Mouse (Mus musculus): ENCODE results near the gene Dlgap4. TPM values are rescaled to one million over a fixed set of nuclear protein-coding genes. Genes with fewer than 3 reads are reported as not detected.

The Dlgap4 gene
- total and polyA plus RNA-seq, 3 experiments: 10.4 to 39.6 TPM; not detected in 1

DNA sequence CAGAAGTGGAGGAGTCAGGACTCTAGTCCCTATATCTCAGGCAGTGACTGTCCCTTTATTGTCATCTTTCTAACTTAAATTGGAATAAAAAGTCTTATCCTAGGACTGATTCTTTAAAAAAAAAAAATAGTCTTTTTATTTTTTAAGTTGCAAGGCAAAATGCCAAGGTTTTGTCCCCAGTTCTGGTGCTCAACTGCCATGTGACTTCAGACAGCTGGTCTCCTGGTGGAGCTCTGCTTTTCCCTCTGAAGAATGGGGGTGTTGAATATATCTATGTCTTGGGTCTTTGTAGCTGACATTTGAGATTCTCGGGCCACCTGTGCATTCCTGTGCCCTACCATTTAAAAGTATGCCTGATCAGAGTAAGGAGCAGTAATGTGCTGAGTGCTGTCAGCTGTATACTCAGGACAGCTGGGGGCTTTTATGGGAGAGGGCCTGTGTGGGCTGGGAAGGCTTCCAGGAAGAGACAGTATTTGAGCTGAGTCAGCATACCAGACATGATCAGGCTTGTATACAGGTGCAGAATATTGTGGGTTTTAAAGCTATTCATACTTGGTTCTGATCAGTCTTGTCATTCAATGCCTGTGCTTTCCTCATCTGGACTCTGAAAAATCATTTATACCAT lies 110.5 kb downstream of the Dlgap4 start:
- TF ChIP-seq SIN3A (IDR thresholded peaks at IDR 0.05; ENCODE audit: low read length): no peak
- 0 out of 2 replicates have a peak, but pooled peaks have one; percentile 7 for TF ChIP-seq USF1 (IDR thresholded peaks at IDR 0.05; ENCODE audit: low read depth, low read length)
- TF ChIP-seq MAFK (IDR thresholded peaks at IDR 0.05; ENCODE audit: borderline replicate concordance, low read depth, low read length): peak; percentile 64; the same call in 1 of the 2 replicates
- H3K9me3 ChIP-seq (replicated peaks; ENCODE audit: insufficient read depth, low read length): no peaks in the 10 kb centered on the region

DNA sequence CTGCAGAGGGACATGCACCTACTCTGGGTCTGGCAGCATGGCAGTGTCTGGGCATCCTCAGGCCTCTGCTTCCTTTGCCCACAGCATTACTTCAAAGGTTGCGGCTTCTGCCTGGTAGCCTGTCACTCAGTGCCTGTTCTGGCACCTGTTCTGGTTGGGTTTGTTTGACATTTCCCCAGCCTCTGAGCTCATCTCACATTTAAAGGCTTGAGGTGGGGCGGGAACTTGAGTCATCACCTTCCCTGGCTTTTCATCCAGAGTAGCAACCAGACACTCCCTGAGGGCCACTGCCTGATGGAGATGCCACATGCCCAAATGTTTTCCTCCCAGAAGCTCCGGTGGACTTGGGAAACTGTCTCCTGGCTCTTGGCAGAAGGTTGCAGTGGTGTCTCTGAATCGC lies 111.4 kb downstream of the Dlgap4 start:
- peaks cover 8 to 14% of the 10 kb centered on the region in 2 experiments for H3K4me1 ChIP-seq (ENCODE audit: control insufficient read depth in 1 of 2, insufficient read depth in 2 of 2, low read length in 2 of 2)

More for the DNA sequence above, 110.5 kb downstream of the Dlgap4 start:
- no peak overlapping the region for H3K9ac ChIP-seq (ENCODE audit: control insufficient read depth, low read depth, low read length, poor library complexity, severe bottlenecking)
- DNase-seq (ENCODE audit: low read depth, low spot score): no peak
- peaks cover 0 to 8% of the 10 kb centered on the region in 2 experiments; a peak in 2 of 4 replicates for H3K36me3 ChIP-seq (ENCODE audit: control insufficient read depth in 1 of 2, insufficient read depth in 2 of 2, low read length in 2 of 2)
- H3K79me2 ChIP-seq (ENCODE audit: control insufficient read depth, insufficient read depth, low read length, poor library complexity): peaks cover 9% of the 10 kb centered on the region
- H3K27ac ChIP-seq (ENCODE audit: control insufficient read depth, low read depth, low read length): no peak overlapping the region
- no peaks in the 10 kb centered on the region for H3K27me3 ChIP-seq (ENCODE audit: control insufficient read depth in 1 of 2, insufficient read depth in 2 of 2, low read length in 2 of 2)
- H3K4me3 ChIP-seq (ENCODE audit: control insufficient read depth in 1 of 2, insufficient read depth in 1 of 2, low read depth in 2 of 2, low read length in 2 of 2): no peak overlapping the region
- peaks cover 6 to 17% of the 10 kb centered on the region in 2 experiments for H3K4me1 ChIP-seq (ENCODE audit: control insufficient read depth in 1 of 2, insufficient read depth in 2 of 2, low read length in 2 of 2)

DNA sequence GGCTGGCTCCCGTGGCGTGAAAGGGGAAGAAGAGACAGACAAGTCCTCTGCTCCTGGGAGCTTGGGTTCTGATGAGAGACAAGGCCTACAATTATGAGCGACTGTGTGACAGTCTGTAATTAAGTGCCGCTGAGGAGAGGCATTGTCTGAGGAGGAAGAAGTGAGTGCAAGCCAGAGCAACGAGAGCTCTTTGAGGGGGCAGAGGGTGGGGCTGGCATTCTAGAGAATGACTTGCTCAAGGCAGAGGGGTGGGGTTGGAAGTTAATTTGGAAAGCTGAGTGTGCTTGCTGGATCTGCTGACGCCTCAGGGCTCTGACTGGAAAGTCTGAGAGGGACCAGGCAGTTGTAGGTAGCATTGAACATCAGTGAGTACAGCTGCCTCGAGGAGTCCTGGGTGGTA lies 112.8 kb downstream of the Dlgap4 start:
- no peak for TF ChIP-seq ZNF384 (IDR thresholded peaks at IDR 0.05; ENCODE audit: low read depth, low read length)
- no peak for TF ChIP-seq POLR2A (IDR thresholded peaks at IDR 0.05; ENCODE audit: control insufficient read depth in 1 of 2, insufficient read depth in 1 of 2, low read depth in 1 of 2, low read length in 2 of 2, poor library complexity in 1 of 2)
- no peak for TF ChIP-seq POLR2AphosphoS5 (IDR thresholded peaks at IDR 0.05; ENCODE audit: borderline replicate concordance, low read depth, low read length)
- TF ChIP-seq CHD1 (IDR thresholded peaks at IDR 0.05; ENCODE audit: low read depth, low read length): no peak
- TF ChIP-seq GABPA (IDR thresholded peaks at IDR 0.05; ENCODE audit: low read depth, low read length): no peak
- no peak for TF ChIP-seq GATA1 (IDR thresholded peaks at IDR 0.05; ENCODE audit: low read depth, low read length)
- TF ChIP-seq EP300 (IDR thresholded peaks at IDR 0.05; ENCODE audit: low read depth in 1 of 2, low read length in 2 of 2): no peak
- no peak for TF ChIP-seq JUND (IDR thresholded peaks at IDR 0.05; ENCODE audit: low read depth, low read length)
- TF ChIP-seq MAX (IDR thresholded peaks at IDR 0.05; ENCODE audit: low read length): no peak
- no peak for TF ChIP-seq E2F4 (IDR thresholded peaks at IDR 0.05; ENCODE audit: borderline replicate concordance, low read depth, low read length)
- no peak for TF ChIP-seq USF1 (IDR thresholded peaks at IDR 0.05; ENCODE audit: low read depth, low read length)
- TF ChIP-seq RAD21 (IDR thresholded peaks at IDR 0.05; ENCODE audit: low read depth, low read length): no peak
- no peak for TF ChIP-seq TBP (IDR thresholded peaks at IDR 0.05; ENCODE audit: low read depth, low read length)
- no peak for TF ChIP-seq ZMIZ1 (IDR thresholded peaks at IDR 0.05; ENCODE audit: low read depth, low read length)
- TF ChIP-seq ELF1 (IDR thresholded peaks at IDR 0.05; ENCODE audit: low read depth, low read length): no peak
- no peak for TF ChIP-seq SMC3 (IDR thresholded peaks at IDR 0.05; ENCODE audit: low read depth, low read length)
- no peak for TF ChIP-seq USF2 (IDR thresholded peaks at IDR 0.05; ENCODE audit: borderline replicate concordance in 1 of 2, insufficient read depth in 1 of 2, low read depth in 1 of 2, low read length in 2 of 2)
- no peak for TF ChIP-seq ETS1 (IDR thresholded peaks at IDR 0.05; ENCODE audit: low read depth, low read length)
- no peak for TF ChIP-seq RCOR1 (IDR thresholded peaks at IDR 0.05; ENCODE audit: low read depth, low read length)
- TF ChIP-seq ZKSCAN1 (IDR thresholded peaks at IDR 0.05; ENCODE audit: low read depth, low read length): no peak

More for the DNA sequence above, 111.4 kb downstream of the Dlgap4 start:
- peaks cover 9% of the 10 kb centered on the region for H3K79me2 ChIP-seq (ENCODE audit: control insufficient read depth, insufficient read depth, low read length, poor library complexity)
- TF ChIP-seq TBP (IDR thresholded peaks at IDR 0.05; ENCODE audit: low read depth, low read length): no peak
- TF ChIP-seq MYC (IDR thresholded peaks at IDR 0.05; ENCODE audit: low read depth, low read length): no peak
- no peak for TF ChIP-seq POLR2AphosphoS5 (IDR thresholded peaks at IDR 0.05; ENCODE audit: borderline replicate concordance, low read depth, low read length)
- TF ChIP-seq ELF1 (IDR thresholded peaks at IDR 0.05; ENCODE audit: low read depth, low read length): no peak
- TF ChIP-seq GABPA (IDR thresholded peaks at IDR 0.05; ENCODE audit: low read depth, low read length): no peak
- TF ChIP-seq ZKSCAN1 (IDR thresholded peaks at IDR 0.05; ENCODE audit: low read depth, low read length): no peak
- TF ChIP-seq ZC3H11A (IDR thresholded peaks at IDR 0.05; ENCODE audit: low read depth, low read length): no peak
- no peak for TF ChIP-seq EP300 (IDR thresholded peaks at IDR 0.05; ENCODE audit: low read depth in 1 of 2, low read length in 2 of 2)
- peaks cover 0 to 7% of the 10 kb centered on the region in 2 experiments; a peak in 2 of 4 replicates for H3K36me3 ChIP-seq (ENCODE audit: control insufficient read depth in 1 of 2, insufficient read depth in 2 of 2, low read length in 2 of 2)
- no peaks in the 10 kb centered on the region for H3K9me3 ChIP-seq (replicated peaks; ENCODE audit: insufficient read depth, low read length)
- DNase-seq (ENCODE audit: low read depth, low spot score): no peak
- no peak overlapping the region for H3K9ac ChIP-seq (ENCODE audit: control insufficient read depth, low read depth, low read length, poor library complexity, severe bottlenecking)
- H3K27me3 ChIP-seq (ENCODE audit: control insufficient read depth in 1 of 2, insufficient read depth in 2 of 2, low read length in 2 of 2): no peaks in the 10 kb centered on the region
- H3K4me3 ChIP-seq (ENCODE audit: control insufficient read depth in 1 of 2, insufficient read depth in 1 of 2, low read depth in 2 of 2, low read length in 2 of 2): no peak overlapping the region
- no peak overlapping the region for H3K27ac ChIP-seq (ENCODE audit: control insufficient read depth, low read depth, low read length)

More for the DNA sequence above, 112.8 kb downstream of the Dlgap4 start:
- Histone ChIP-seq H3K4me1 (ENCODE audit: control insufficient read depth in 1 of 2, insufficient read depth in 2 of 2, low read length in 2 of 2) (peaks cover 6 to 10% of the 10 kb centered on the region in 2 experiments), H3K9ac (ENCODE audit: control insufficient read depth, low read depth, low read length, poor library complexity, severe bottlenecking) (no peak overlapping the region), H3K9me3 (replicated peaks; ENCODE audit: insufficient read depth, low read length) (no peaks in the 10 kb centered on the region), H3K36me3 (ENCODE audit: control insufficient read depth in 1 of 2, insufficient read depth in 2 of 2, low read length in 2 of 2) (peaks cover 0 to 3% of the 10 kb centered on the region in 2 experiments; a peak in 2 of 4 replicates), H3K4me3 (ENCODE audit: control insufficient read depth in 1 of 2, insufficient read depth in 1 of 2, low read depth in 2 of 2, low read length in 2 of 2) (no peak overlapping the region), H3K27ac (ENCODE audit: control insufficient read depth, low read depth, low read length) (no peak overlapping the region), H3K79me2 (ENCODE audit: control insufficient read depth, insufficient read depth, low read length, poor library complexity) (peaks cover 5% of the 10 kb centered on the region), H3K27me3 (ENCODE audit: control insufficient read depth in 1 of 2, insufficient read depth in 2 of 2, low read length in 2 of 2) (no peaks in the 10 kb centered on the region)
- no peak for DNase-seq (ENCODE audit: low read depth, low spot score)
